Mouse (Mus musculus) liver, postnatal 0 days (tissue): ENCODE data around the gene Mdfi. TPM values are rescaled to one million over a fixed set of nuclear protein-coding genes. Genes with fewer than 3 reads are reported as not detected.
"Not testable (repeated sequence)": the region's sequence is repeated elsewhere in the genome, so short reads cannot be mapped to it uniquely, and the experiment has no call there.

ENCODE experiments used
- ATAC-seq: fragments of 200-750 bp; cut with Nextera tagmentation; 2 replicates; pipeline ENCODE4 v1.8.0; 2017; ENCODE audit warnings: mild to moderate bottlenecking, moderate library complexity
- DNase-seq: peaks from one replicate; pipeline ENCODE4 v3.0.0-alpha.2; 2016
- H3K27ac ChIP-seq: fragments of 300-500 bp; sonication (generic); 2 replicates; pipeline ENCODE4 v1.5.1; 2014; ENCODE audit warnings: antibody characterized with exemption, moderate library complexity, mild to moderate bottlenecking, low read depth
- H3K27me3 ChIP-seq: fragments of 300-500 bp; sonication (generic); 2 replicates; pipeline ENCODE4 v1.6.1; 2014; ENCODE audit warnings: low read length, control low read depth, mixed read lengths; ENCODE audit not compliant: insufficient read depth
- H3K36me3 ChIP-seq: fragments of 300-500 bp; sonication (generic); replicated peaks from 2 replicates; pipeline ENCODE4 v1.6.1; 2014; ENCODE audit warnings: mild to moderate bottlenecking, control low read depth, low read length, moderate library complexity, mixed read lengths; ENCODE audit not compliant: insufficient read depth
- H3K4me1 ChIP-seq: fragments of 300-500 bp; sonication (generic); 2 replicates; pipeline ENCODE4 v1.6.1; 2014; ENCODE audit warnings: antibody characterized with exemption, mild to moderate bottlenecking, control low read depth; ENCODE audit not compliant: insufficient read depth
- H3K4me2 ChIP-seq: fragments of 300-500 bp; sonication (generic); 2 replicates; pipeline ENCODE4 v1.6.1; 2014; ENCODE audit warnings: low read depth, mild to moderate bottlenecking, low read length, moderate library complexity, mixed read lengths
- H3K4me3 ChIP-seq: fragments of 300-500 bp; sonication (generic); 2 replicates; pipeline ENCODE4 v1.5.1; 2014; ENCODE audit warnings: low read depth, low read length
- H3K9ac ChIP-seq: fragments of 300-500 bp; sonication (generic); replicated peaks from 2 replicates; pipeline ENCODE4 v1.6.1; 2014; ENCODE audit warnings: mild to moderate bottlenecking, moderate library complexity
- H3K9me3 ChIP-seq: fragments of 300-500 bp; sonication (generic); 2 replicates; pipeline ENCODE4 v1.6.1; 2016; ENCODE audit warnings: mild to moderate bottlenecking, control low read depth, low read length, mixed read lengths
- CTCF ChIP-seq: sonication (generic); IDR thresholded peaks from 2 replicates; pipeline ENCODE4 v1.5.1; 2016; ENCODE audit warnings: antibody characterized with exemption, low read depth
- EP300 ChIP-seq: IDR thresholded peaks from 2 replicates; pipeline ENCODE4 v1.6.1; 2016; ENCODE audit warnings: antibody characterized with exemption, low read depth, mild to moderate bottlenecking
- WGBS: fragments of 180-500 bp; shearing (Covaris S2); extraction: QIAGEN DNeasy Blood & Tissue Kit; methylation state at CpG from one replicate; pipeline ENCODE4 v1.1.7; 2014; ENCODE audit not compliant: insufficient replicate concordance; 5-methylcytosine and 5-hydroxymethylcytosine counted together
- polyA plus RNA-seq: library from polyadenylated mRNA; unstranded; fragments of >200 nt; fragmentation: Nextera tagmentation; extraction: Ambion mirVana; gene quantifications from 2 replicates; pipeline ENCODE4 v1.2.1, GENCODE M21; 2015

The Mdfi gene
- polyA plus RNA-seq, 1 experiment from 2014 or later = 0.82 TPM

DNA sequence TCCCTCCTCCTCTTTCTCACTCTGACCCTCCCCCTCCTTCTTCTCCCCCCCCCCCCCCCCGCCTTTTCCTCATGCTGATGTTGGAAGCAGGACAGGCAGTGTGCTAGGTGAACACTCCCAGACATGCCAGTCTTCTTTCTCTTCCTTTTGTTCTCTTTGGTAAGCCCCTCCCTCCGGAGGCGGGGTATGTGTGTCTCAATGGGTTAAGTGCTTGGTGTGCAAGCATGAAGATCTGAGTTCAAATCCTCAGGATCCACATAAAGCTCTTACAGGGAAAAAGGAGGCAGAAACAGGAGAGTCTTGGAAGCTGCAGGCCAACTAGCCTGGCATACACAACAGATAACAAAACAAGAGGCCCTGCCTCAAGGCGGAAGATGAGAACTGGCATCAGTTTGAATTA lies 18.8 kb upstream of the Mdfi start:
- Histone ChIP-seq H3K4me3 (no peak overlapping the region), H3K36me3 (no peaks in the 10 kb centered on the region), H3K4me2 (no peak overlapping the region), H3K4me1 (peaks cover 6% of the 10 kb centered on the region; the same call in 1 of the 2 replicates), H3K9me3 (no peaks in the 10 kb centered on the region; the same call in 1 of the 2 replicates), H3K9ac (no peak overlapping the region), H3K27ac (no peak overlapping the region), H3K27me3 (no peaks in the 10 kb centered on the region)
- DNase-seq = no peak
- no peak for ATAC-seq
- WGBS = 90% methylated on average over 3 of the region's 4 CpGs
- TF ChIP-seq EP300 = no peak
- no peak for TF ChIP-seq CTCF

DNA sequence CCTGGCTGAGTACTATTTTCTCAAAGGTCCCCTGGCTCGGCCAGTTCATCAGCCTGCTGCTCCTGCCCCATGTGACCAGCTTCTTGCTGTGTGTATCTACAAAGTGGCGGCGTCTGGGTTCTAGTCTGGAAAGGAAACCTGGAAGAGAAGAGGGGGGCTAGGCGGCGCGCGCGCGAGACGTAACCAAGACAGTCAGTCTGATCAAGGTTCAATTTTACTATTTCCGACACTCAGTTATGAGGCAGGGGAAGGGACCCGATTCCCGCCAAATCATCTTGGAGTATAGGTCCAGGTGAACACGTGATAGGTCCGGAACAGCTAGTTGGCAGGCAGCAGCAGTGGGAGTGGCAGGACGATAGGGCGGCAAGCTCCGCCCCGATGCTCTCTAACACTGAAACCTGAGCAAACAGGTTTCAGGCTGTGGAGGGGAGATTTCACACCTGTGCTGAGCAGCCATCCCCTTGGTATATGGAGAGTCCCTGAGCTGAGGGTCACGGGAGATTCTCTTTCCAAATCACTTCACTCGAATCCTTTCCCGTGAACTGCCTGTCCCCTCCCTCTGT lies 17.4 kb upstream of the Mdfi start:
- H3K4me1 ChIP-seq, H3K4me3 ChIP-seq, H3K27me3 ChIP-seq, H3K4me2 ChIP-seq, H3K36me3 ChIP-seq, H3K9me3 ChIP-seq, H3K27ac ChIP-seq, DNase-seq, H3K9ac ChIP-seq: not testable (repeated sequence)
- ATAC-seq = peak; percentile 65
- 21% methylated on average over 22 of the region's 22 CpGs for WGBS

DNA sequence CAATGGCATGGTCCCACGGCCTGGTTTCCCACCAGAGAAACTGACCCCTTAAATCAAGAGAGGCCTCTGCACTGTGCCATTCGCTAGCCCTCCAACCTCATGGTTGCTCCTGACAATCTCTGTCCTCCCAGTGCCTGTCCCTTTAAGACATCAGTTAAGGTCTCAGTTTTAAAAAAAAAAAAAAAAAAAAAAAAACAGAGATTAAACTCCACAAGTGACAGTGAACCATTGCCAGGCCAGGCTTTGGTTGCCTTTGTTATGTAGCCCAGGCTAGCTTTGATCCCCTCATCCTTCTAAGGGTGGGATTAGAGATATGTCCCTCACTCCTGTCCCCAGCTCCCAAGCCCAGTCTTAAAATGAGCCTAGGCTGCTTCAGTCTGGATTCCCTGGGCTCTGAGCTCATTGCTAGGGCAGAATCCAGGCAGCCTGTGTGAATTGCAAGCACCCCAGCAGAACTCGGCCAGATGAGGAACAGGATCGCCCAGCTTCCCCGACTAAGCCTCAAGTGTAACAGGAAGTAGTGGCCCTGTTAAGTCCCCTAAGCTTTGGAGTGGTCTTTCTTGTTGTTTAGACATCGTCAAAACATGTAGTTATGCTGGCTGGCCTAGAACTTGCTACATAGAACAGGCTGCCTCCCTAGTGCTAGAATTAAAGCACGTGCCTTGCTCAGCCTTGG lies 16.3 kb upstream of the Mdfi start:
- H3K4me3 ChIP-seq = no peak overlapping the region
- WGBS = 49% methylated on average over 7 of the region's 7 CpGs
- H3K4me2 ChIP-seq = no peak overlapping the region
- DNase-seq (no peak), ATAC-seq (no peak)
- H3K9me3 ChIP-seq = no peaks in the 10 kb centered on the region; the same call in 1 of the 2 replicates
- H3K9ac ChIP-seq = no peak overlapping the region
- TF ChIP-seq CTCF (no peak), EP300 (no peak)
- no peaks in the 10 kb centered on the region for H3K36me3 ChIP-seq
- no peaks in the 10 kb centered on the region for H3K27me3 ChIP-seq
- peaks cover 6% of the 10 kb centered on the region; the same call in 1 of the 2 replicates for H3K4me1 ChIP-seq
- no peak overlapping the region for H3K27ac ChIP-seq

DNA sequence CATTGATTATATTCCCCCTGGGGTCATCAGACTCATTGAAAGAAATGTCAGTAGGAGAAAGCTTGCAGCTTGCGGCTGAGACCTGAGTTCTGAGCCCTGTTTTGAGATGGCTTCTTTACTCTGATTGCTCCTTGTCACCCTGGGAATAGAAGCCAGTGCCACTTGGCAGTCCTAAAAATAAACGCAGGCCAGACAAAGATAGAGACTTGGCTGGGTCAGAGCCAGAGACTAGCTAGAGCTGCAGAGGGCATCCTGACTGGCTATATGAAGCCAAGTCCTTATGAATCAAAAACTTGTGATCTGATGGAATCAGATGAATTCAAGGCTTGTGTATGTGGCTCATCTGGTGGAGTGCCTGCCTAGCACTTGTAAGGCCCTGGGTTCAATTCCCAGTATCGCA lies 15.5 kb upstream of the Mdfi start:
- no peaks in the 10 kb centered on the region for H3K27me3 ChIP-seq
- H3K4me1 ChIP-seq = peaks cover 6% of the 10 kb centered on the region; the same call in 1 of the 2 replicates
- no peaks in the 10 kb centered on the region for H3K9me3 ChIP-seq
- H3K27ac ChIP-seq = no peak overlapping the region
- no peak overlapping the region for H3K4me2 ChIP-seq
- no peaks in the 10 kb centered on the region for H3K36me3 ChIP-seq
- ATAC-seq (no peak), DNase-seq (no peak)
- no peak overlapping the region for H3K4me3 ChIP-seq
- no peak overlapping the region for H3K9ac ChIP-seq
- TF ChIP-seq CTCF = no peak
- no peak for TF ChIP-seq EP300
- WGBS = 72% methylated on average over 3 of the region's 3 CpGs

DNA sequence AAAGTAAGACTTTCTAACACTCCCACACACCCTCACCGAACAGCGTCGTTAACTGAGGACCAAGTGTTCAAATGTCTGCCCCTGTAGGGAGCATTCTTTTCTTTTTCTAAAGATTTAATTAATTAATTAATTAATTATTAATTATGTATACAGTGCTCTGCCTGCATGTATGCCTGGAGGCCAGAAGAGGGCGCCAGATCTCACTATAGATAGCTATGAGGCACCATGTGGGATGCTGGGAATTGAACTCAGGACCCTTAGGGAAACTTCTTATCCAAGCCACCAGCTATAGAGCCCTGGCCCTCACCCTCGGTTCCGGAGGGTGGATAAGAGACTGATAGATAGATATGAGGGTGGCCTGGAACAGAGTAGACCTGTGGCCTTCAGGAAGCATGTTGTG lies 13.5 kb upstream of the Mdfi start:
- ATAC-seq = no peak
- TF ChIP-seq CTCF (peak; percentile 32), EP300 (no peak)
- H3K36me3 ChIP-seq = no peaks in the 10 kb centered on the region
- no peak overlapping the region for H3K4me3 ChIP-seq
- no peak overlapping the region for H3K27ac ChIP-seq
- H3K9me3 ChIP-seq = no peaks in the 10 kb centered on the region
- H3K9ac ChIP-seq = no peak overlapping the region
- no peaks in the 10 kb centered on the region for H3K27me3 ChIP-seq
- peaks cover 6% of the 10 kb centered on the region; the same call in 1 of the 2 replicates for H3K4me1 ChIP-seq
- DNase-seq = no peak
- H3K4me2 ChIP-seq = no peak overlapping the region
- 82% methylated on average over 6 of the region's 6 CpGs for WGBS

DNA sequence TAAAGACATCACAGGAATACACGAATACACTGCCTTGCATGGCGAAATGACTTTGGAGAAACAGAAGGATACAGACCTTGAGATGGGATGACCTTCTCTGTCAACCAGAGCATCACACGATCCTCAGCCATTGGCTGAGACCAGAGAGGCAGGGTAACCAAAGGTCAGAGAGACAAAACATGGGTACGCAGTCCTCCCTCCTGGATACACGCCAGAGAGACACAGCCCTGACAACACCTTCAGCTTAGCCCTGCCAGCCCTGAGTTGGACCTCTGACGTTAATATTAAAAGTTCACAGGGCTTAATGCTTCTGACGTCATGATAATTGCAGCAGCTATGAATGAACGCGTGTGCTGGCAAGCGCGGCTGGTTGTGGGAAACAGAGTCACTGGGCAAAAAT lies 11.1 kb upstream of the Mdfi start:
- no peak overlapping the region for H3K27ac ChIP-seq
- H3K36me3 ChIP-seq = no peaks in the 10 kb centered on the region
- H3K4me2 ChIP-seq = no peak overlapping the region
- no peak for DNase-seq
- WGBS = 72% methylated on average over 11 of the region's 11 CpGs
- no peaks in the 10 kb centered on the region for H3K27me3 ChIP-seq
- ATAC-seq = peak; percentile 78
- H3K9ac ChIP-seq = no peak overlapping the region
- no peaks in the 10 kb centered on the region for H3K9me3 ChIP-seq
- H3K4me1 ChIP-seq = peaks cover 7% of the 10 kb centered on the region; the same call in 1 of the 2 replicates
- H3K4me3 ChIP-seq = no peak overlapping the region
- TF ChIP-seq CTCF = no peak
- TF ChIP-seq EP300 = no peak

DNA sequence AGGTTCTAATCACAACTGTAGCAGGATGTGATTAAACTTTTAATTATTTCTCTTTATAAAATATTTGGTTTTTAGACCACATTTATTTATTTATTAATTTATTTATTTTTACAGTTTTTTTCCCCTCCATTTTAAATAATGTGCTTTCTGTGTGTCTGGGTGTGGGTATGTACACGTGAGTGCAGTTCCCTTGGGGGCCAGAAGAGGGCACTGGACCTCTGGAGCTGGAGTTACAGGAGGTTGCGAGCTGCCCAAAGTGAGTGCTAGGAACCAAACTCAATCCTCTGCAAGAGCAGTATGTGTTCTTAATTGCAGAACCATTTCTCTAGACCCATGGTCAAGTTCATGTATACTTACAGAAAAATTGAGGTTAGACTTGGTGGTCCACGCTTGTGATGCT lies 9.0 kb upstream of the Mdfi start:
- WGBS = 86% methylated on average over 3 of the region's 3 CpGs
- peaks cover 7% of the 10 kb centered on the region; the same call in 1 of the 2 replicates for H3K4me1 ChIP-seq
- ATAC-seq (no peak), DNase-seq (no peak)
- TF ChIP-seq EP300 (no peak), CTCF (peak; percentile 24; the same call in 1 of the 2 replicates)
- no peaks in the 10 kb centered on the region for H3K27me3 ChIP-seq
- no peaks in the 10 kb centered on the region for H3K9me3 ChIP-seq
- H3K9ac ChIP-seq = no peak overlapping the region
- no peak overlapping the region for H3K27ac ChIP-seq
- no peak overlapping the region for H3K4me3 ChIP-seq
- no peaks in the 10 kb centered on the region for H3K36me3 ChIP-seq
- no peak overlapping the region for H3K4me2 ChIP-seq
